Mouse (Mus musculus): Measurements from ENCODE around the gene Psap.

The Psap gene

GRCm38 (mm10) chr10:60263351-60263750 lies 14.1 kb upstream of the Psap start:
- DNase-seq (ENCODE audit: low spot score): no peak

- DNase-seq (ENCODE audit: low spot score): no peak
Observed at GRCm38 (mm10) chr10:60265252-60265651, 12.2 kb upstream of the Psap start.

DNA sequence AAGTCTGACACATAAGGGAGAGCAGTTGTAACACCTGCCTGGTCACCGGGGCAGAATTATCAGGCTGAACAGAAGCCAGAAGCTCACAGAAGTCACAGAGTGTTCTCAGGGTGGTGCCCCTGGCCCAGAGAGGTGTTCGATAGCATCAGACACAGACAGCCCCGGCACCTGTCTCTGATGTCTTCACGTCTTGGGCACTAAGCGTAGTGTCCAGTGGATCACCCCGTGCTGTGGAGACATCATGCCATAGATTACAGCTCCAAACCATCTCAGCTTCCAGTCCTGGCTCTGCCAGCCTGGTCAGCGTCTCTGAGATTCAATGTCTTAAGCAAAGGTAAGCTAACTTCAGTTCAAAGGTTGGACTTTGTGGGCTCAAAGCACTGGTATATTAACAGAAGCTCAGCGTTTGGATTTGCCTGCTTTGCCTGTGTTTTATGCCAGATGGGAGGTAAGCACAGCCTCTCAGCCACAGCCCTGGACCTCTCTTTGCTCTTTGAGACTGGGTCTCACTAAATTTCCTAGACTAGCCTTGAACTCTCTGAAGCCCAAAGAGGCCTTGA lies 10.5 kb upstream of the Psap start:
- DNase-seq (ENCODE audit: low spot score): no peak

- DNase-seq (ENCODE audit: low spot score): no peak
Observed at GRCm38 (mm10) chr10:60268738-60269137, 8.7 kb upstream of the Psap start.

DNA sequence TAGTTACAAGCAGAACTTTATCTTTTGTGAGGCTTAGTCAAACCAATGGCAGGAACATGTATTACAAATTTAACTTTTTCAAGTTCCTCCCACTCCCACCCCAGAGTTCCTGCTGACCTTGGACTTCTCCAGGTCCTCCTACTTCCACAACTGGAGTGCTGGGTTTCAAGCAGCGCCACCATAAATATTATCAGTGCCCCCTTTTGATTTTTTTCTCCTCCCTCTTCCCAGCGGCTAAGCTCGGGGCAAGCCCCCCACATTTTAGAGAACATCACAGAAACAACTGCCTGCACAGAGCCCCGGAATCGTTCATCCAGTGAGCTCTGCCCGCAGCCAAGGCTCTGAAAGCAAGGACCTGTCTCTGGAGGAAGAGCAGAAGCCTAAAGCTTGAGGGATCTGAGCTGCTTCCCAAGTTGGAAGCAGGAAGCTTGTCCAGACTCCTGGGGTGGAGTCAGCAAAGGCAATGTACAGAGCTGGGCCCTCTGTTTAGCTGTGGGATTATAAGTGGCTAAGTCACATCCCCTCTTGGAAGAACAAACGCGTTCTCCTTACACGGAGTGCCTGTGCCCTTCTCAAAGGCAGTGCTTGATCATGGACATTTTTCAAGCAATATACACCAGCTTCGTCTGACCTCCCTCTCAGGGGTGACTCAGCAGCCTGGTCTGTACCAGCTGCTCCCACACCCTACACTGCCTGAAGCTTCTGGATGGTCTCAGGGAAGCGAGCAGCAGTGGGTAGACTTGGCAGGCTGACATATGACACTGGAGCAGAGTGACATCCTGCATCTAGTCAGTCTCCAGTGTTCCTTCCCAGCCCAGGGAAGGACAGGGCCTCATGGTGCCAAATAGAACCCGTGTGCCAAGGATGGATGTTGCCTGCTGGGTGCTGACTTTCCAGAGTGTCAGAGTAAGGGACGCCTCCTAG lies 8.0 kb upstream of the Psap start:
- DNase-seq (ENCODE audit: low spot score): no peak

DNA sequence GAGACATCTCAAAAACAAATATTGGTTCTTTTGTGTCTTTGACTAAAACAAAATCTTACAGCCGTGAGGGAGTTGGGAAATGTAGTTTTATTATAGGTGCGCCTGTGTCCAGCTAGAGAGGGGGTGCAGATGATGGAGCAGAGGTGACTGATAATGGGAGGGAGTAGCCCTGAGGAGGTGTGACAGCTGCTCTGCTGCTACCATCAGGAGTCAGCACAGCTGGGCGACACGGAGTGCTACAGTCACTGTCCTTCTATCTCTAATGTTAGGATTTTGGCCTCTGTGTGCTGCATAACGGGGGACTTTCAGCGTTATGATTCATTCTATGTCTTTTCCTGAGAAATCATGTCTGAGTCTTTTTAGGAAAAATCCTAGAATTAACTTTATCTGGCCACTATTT lies 6.4 kb upstream of the Psap start:
- no peak for DNase-seq (ENCODE audit: low spot score)

DNA sequence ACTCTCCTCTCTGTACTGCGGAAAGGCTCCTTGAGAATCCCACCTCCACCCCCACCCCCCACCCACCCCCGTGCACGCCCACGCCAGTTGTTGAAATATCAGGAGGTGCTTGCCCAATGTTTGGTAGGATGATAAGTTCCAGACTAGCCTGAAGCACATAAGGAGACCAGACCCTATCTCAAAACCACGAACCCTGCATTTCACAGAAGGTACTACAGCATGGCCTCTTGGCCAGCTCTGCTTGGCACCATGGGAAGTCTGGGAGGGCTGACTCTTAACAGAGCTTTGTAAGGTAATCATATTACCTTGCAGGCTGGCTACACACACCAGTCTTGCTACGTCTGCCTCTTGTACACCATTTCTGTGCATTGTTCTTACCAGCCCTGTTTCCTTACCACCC lies 5.2 kb upstream of the Psap start:
- DNase-seq (ENCODE audit: low spot score): no peak

GRCm38 (mm10) chr10:60273382-60273781 lies 4.0 kb upstream of the Psap start:
- no peak for DNase-seq (ENCODE audit: low spot score)

DNA sequence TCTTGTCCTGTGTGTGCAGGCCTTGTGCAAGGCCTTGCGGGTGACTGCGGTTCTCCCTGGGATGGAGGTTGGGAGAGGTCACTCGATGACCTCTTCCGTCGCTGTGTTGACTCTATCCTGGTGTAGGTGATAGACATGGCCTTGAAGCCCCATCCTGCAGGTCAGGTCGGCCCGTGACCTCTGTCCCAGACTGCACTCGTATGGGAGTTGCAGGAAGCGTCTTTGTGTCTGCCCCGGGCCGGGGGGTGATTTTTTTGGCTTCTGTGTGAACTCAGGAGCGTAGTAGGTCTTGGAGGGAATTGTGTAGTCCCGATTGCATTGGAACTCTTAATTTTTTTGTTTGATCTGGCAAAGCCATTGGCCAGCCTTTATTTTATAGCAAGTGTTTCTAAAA lies 576 bp downstream of the Psap start:
- no peak for DNase-seq (ENCODE audit: low spot score)

- DNase-seq (ENCODE audit: low spot score): no peak
Observed at GRCm38 (mm10) chr10:60278786-60279185, 1.4 kb downstream of the Psap start.

GRCm38 (mm10) chr10:60279290-60279940 lies 2.0 kb downstream of the Psap start:
- no peak for DNase-seq (ENCODE audit: low spot score)

DNA sequence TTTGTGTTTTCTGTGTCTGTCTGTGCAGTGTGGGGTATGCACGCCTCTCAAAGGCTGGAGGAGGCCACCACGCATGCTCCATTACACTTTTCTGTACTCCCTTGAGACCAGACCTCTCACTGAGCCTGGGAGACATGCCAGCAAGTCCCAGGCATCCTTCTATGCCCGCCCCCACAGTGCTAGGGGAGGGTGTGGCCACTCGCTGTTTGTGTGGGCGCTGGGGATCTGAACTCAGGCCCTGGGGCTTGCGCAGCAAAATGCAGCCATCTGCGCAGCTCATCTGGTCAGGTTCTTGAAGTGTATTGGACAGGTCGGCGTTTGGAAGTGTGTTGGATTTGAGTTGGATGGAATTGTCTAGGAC lies 2.5 kb downstream of the Psap start:
- no peak for DNase-seq (ENCODE audit: low spot score)

DNA sequence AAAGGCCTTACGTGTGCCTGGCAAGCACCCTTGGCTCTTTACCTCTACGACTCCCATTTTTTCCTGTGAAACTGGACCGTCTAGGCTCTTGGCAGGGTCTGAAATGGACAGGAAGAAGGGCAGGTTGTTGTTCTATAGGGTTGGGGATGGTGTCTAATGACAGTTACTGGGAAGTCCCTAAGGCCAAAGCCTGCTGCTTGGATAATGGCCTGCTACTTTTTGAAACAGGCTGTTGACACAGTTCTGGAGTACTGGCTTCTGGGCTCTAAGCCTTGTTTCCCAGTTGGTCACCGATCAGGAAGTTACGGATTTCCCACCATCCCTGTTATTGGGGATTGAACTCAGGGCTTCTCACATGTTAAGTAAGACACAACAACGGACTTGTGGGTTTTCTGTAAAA lies 2.9 kb downstream of the Psap start:
- DNase-seq (ENCODE audit: low spot score): no peak

DNA sequence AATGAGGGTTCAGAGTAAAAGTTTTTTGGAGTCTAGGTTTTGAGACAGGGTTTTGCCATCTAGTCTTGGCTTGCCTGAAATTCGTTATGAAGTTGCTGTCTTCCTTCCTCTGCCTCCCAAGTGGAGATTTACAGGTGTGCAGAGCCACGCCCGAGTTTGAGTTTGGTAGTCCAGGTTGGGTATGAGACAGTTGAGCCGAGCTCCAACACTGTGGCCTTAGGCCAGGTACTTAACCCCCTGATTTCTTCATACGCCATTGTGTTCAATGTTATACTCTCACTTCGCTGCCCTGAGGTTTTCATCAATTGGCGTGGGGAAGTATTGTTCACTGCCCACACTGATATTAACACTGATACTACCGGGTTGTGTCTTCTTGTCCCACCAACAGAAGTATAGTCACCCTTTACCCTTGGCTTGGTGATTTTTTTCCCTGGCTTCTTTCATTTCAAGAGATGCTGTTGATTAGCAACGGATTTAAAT lies 4.2 kb downstream of the Psap start:
- DNase-seq (ENCODE audit: low spot score): no peak

DNA sequence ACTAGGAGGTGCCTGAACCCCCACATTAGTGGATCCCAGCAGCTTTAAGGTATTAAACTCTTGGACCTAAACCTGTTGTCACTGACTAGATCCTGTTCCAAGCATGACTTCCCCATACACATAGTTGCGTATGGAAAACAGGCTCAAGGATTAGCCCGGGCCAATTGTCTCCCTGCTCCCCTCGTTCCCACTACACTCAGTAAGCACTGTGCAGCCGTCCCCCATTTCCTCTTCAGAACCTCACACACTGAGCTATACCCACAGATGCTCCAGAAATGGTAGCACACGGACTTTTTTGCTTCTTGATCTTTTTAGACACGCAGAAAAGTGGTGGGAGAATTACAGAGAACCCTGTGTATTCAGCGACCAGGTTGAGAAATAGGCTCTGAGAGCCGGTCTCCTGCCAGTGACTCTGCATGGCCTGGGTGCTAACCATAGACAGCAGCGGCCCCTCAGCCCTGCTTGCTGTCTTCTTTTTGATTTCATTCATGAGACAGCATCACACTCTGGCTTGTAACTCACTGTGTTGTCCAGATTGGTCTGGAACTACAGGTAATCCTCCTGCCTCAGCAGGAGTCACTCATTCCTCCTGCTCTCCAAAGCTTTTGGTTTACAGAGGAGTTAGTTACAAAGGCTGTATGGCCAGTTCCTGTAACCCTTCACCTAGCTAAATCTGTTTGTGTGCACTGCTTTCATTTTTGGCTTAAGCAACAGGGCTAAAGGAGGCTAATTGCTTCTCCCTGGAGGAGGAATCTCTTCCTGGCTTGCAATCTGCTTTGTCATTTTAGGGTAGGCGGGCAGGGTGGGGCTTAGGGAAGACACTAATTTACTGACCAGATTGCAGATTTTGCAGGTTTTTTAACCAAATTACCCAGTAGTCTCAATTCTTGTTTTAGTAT lies 4.9 kb downstream of the Psap start:
- no peak for DNase-seq (ENCODE audit: low spot score)

GRCm38 (mm10) chr10:60284248-60284647 lies 6.8 kb downstream of the Psap start:
- DNase-seq (ENCODE audit: low spot score): no peak

GRCm38 (mm10) chr10:60284676-60285111 lies 7.3 kb downstream of the Psap start:
- no peak for DNase-seq (ENCODE audit: low spot score)

- DNase-seq (ENCODE audit: low spot score): no peak
Observed at GRCm38 (mm10) chr10:60285183-60285582, 7.8 kb downstream of the Psap start.

- DNase-seq (ENCODE audit: low spot score): peak; percentile 85
Observed at GRCm38 (mm10) chr10:60285676-60286372, 8.4 kb downstream of the Psap start.

- no peak for DNase-seq (ENCODE audit: low spot score)
Observed at GRCm38 (mm10) chr10:60286546-60286945, 9.1 kb downstream of the Psap start.

- no peak for DNase-seq (ENCODE audit: low spot score)
Observed at GRCm38 (mm10) chr10:60287161-60287560, 9.7 kb downstream of the Psap start.

Data from embryo, embryonic 10.5 days (tissue).